Mouse (Mus musculus): ENCODE measurements at regions not wholly inside any gene's neighbourhood (a gene's known extent, or its start where the extent isn't known, plus 50 kb on each side); places are given as distances from the start of the nearest gene placed in this dataset.

DNA sequence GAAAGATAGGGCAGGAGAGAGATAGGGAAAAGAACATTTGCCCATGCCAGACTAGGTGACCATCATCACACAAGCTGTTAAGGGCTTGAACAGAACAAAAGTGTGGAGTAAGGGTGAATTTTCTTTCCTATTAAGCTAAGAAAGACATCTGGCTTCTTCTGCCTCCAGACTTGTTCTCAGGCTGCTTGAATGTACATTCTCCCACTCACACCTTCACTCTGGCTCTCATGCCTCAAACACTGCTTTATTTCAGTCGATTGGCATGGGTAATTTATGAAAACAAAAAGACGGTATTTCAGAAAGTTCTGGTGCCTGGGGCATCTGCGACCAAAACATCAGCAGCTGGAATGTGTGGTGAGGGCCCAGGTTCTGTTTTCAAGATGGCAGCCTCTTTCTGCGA, 79.1 kb downstream of the Ifi44 start:
- DNase-seq (ENCODE audit: low spot score): peak; percentile 8

DNA sequence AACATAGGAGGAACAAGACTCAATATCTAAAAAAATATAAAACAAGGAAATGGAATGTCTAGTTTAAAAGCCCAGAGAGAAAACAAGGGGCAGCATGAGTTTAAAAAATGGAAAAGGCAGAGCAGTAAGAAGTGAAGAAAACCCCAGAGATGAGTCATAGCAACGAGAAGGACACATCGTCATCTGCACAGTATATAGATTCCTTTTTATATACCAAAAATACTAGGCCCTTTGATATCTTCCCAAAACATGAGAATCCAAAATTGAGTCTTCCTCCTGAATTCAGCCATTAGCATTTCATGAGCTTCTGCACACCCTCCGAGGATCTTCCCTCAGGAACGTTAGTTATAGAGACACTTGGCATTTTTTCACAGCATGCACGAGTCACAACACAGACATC, 96.5 kb downstream of the Ifi44 start:
- no peak for DNase-seq (ENCODE audit: low spot score)

DNA sequence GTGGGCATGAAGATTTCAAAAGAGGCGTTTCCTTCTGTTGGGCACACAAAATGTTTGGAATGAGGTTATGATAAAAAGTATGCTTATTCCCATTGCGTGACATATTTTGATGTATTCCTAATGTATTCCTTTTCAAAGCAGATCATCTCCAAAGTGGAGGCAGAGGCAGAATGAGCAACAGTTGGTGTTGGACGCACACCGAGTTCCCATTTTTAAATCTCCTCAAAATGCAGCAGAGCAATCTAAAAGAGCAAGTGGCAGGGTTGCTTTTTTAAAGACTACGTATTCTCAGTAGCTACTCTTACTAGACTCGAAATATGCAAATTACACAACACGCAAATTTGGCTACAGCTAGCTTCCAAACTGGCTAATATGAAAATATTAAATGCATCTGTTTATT, 98.2 kb downstream of the Ifi44 start:
- peak; percentile 37 for DNase-seq (ENCODE audit: low spot score)

DNA sequence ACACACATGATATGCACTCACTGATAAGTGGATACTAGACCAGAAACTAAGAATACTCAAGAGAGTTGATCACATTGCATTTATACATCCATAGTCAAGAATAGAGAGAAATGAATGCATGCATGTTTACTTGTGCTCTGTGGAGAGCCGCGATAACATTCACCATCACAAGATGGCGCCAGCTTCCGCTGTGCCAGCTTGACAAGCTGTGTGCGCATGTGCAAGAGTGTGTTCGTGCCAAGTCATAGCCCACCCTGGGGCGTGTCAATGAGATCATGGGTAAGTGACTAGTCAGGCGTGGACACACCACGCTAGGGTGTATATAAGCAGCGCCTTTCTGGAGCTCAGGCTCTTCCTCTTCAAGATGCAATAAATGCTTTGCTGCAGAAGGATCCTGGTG, 102.1 kb downstream of the Ifi44 start:
- no peak for DNase-seq (ENCODE audit: low spot score)

DNA sequence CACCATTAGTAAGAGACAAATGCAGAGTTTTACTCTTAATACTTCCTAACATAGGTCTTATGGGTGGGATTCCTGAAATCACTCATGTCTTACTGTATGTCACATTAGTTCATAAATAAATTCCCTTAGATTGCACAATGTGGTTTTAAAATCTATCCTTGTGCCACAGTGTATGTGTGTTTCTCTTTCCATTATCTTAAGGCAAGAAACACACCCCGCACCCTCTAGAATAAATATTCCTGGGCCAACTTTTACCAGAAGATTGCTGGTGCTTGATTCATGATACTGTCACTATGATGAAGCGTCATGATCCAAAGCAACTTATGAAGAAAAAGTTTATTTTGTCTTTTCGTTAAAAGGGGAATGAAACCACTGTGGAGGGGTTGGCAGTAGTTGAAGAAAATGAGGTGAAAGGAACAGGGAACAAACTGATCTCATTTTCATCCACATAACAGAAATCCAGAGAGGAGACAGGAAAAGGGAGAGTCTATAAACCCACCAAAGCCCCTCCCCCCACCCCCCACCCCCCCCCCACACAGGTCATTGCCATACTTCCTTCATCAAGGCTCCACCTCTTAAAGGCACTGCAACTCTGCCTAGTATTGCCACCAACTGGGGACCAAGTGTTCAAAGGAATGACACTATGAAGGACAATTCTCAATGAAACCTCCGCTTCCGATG, 110.2 kb downstream of the Ifi44 start:
- DNase-seq (ENCODE audit: low spot score): no peak

DNA sequence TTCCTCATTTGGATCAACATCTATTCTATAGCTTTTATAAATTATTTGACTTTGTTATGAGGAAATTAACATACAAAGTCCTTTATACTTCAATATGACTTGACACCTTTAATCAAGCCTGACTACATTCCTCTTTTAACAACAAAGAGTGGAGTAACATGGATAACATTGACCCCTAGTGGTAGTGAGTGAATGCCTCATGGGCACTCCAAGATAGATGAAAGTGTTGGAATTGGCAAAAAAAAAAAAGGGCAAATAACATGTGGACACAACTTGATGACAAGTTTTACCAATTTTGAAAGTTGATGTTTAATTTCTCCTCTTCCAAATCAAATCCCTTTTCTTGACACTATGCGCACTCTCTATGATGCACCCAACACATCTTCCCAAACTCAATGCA, 111.4 kb downstream of the Ifi44 start:
- DNase-seq (ENCODE audit: low spot score): no peak

DNA sequence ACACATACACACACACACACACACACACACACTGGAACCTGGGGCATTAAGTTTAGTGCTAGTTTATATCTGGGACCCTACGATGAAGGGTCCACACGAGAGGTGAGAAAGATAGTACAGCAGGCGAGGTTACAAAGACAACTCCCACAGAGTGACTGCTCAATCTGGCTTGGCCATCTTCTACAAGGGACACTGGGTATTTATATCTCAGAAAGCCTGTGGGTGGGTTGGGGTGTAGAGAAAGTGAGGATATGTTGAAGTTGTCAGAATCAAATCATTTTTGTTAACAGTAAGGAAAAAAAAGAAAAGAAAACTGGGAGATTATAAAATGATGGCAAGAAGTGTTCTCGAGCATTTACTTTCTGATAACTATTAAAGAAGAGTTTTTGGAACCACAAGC, 138.8 kb downstream of the Ifi44 start:
- no peak for DNase-seq (ENCODE audit: low spot score)

DNA sequence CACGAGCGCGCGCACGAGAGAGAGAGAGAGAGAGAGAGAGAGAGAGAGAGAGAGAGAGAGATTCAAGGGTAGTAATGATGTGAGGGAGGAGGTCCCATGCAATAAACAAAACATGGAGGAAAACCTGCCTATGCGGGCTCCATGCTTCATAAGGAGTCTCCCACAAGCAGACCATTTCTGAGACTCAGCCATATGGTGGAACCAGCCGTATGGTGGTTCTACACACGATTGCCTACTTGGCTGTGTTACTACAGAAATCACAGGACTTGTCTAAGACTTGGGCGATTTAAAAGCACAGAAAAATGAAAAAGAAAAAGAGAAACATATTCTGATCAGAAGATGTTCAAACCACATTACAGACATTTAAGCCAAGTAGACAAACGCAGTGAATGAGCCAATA, 142.1 kb downstream of the Ifi44 start:
- DNase-seq (ENCODE audit: low spot score): no peak

DNA sequence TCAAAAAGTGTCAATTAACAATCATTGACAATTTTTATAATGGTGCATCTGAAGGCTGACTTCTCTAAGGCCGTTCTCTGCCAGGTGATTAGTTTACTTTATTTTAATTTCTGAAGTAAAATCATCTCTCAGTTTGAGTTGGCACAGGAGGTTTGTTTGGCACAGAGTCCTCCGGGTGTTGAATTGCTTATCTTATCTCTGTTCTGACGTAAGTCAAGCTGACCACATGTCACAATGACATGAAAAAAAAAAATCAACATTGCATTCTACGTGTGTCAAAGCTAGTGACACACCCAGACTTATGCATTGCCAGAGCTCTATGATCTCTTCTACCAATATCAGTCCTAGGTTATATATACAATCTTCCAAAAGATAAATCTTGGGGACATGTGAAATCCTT, 146.4 kb downstream of the Ifi44 start:
- DNase-seq (ENCODE audit: low spot score): no peak
